Mouse (Mus musculus) gastrocnemius, postnatal 14 days (tissue): Measurements from ENCODE around the gene Kitl. TPM values are rescaled to one million over a fixed set of nuclear protein-coding genes. Genes with fewer than 3 reads are reported as not detected.

Experiments
- DNase-seq: peaks from one replicate; pipeline ENCODE4 v3.0.0; 2021; ENCODE audit warnings: mixed read lengths
- intact Hi-C: fragments of 180-260 bp; cut with DNase I; formaldehyde crosslinking; loops from one replicate; pipeline ENCODE4 v1.15.1; 2025; ENCODE audit warnings: low total_unique reads
- long read RNA-seq, 2 experiments: library from polyadenylated mRNA; stranded (forward); transcript quantifications; one replicate each; pipeline ENCODE4 v2.0.0; 2021
- total RNA-seq, 2 experiments: library from RNA; stranded (reverse); gene quantifications; 2 replicates each; pipeline ENCODE4 v1.2.3; 2021

The Kitl gene
- 10 to 100 TPM; 29.9 to 34.8 TPM for total RNA-seq
- long read RNA-seq, experiment 1, full-length matches to known transcripts = 21 of 23 reads
- long read RNA-seq, experiment 1, partial matches to known transcripts = 0 of 23 reads
- long read RNA-seq, experiment 1, other reads (novel, unspliced or antisense) = 2 of 23 reads
- long read RNA-seq, experiment 2, full-length matches to known transcripts = 24 of 28 reads
- long read RNA-seq, experiment 2, partial matches to known transcripts = 0 of 28 reads
- long read RNA-seq, experiment 2, other reads (novel, unspliced or antisense) = 4 of 28 reads

GRCm38 (mm10) chr10:100015370-100016325 is at the start of gene Kitl:
Gene Kitl, plus strand, starts transcription at chr10:100015630.
- intact Hi-C loops = no loop called here

DNA sequence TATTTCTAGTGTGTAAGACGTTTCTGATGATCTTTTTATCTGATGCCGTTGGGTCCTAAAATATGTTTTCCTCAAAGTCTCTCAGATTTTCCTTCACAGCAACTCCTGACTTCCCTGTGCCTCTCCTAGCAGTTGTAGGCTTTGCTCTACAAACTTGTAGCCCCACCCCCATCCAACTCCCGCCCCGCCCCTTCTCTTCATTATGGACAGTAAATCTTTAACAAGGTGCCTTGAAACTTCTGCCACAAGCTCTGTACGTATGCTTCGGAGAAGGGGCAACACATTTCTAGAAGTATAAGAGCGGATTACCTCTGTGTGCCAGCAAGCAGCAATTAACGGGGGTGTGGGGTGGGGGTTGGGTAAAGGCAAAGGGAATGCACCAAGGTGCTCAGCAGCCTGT is 42.6 kb upstream of the Kitl start:
- no peak for DNase-seq
- intact Hi-C loops = no loop called here

More at GRCm38 (mm10) chr10:100015370-100016325, at the start of gene Kitl:
- DNase-seq = peak; percentile 74

DNA sequence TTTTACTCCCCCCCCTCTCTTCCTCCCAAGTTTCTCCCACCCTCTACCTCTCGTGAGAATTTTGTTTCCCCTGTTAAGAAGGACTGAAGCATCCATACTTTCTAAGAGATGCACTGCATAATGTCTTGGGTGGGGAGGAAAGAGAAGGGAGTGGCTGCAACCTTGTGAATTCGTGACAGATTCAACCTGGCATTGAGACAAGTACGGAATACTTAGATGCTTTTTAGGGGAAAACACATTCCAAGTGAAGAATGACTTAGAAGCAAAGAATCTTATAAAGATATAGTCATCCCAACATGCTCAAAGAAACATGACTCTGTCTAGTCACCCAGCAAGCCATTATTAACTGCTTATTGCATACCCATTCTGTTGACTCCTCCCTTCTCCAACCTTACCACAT is 35.3 kb upstream of the Kitl start:
- no peak for DNase-seq
- intact Hi-C loops = no loop called here

- intact Hi-C loops = no loop called here
- no peak for DNase-seq
Measured at GRCm38 (mm10) chr10:99980916-99981315, 34.5 kb upstream of the Kitl start.

GRCm38 (mm10) chr10:99981887-99982286 is 33.5 kb upstream of the Kitl start:
- intact Hi-C loops = no loop called here
- DNase-seq = no peak

GRCm38 (mm10) chr10:99986745-99987144 is 28.7 kb upstream of the Kitl start:
- DNase-seq = no peak
- intact Hi-C loops = no loop called here

- no peak for DNase-seq
- intact Hi-C loops = no loop called here
Measured at GRCm38 (mm10) chr10:99989758-99990157, 25.7 kb upstream of the Kitl start.

- intact Hi-C loops = no loop called here
- DNase-seq = no peak
Measured at GRCm38 (mm10) chr10:99992121-99992520, 23.3 kb upstream of the Kitl start.

DNA sequence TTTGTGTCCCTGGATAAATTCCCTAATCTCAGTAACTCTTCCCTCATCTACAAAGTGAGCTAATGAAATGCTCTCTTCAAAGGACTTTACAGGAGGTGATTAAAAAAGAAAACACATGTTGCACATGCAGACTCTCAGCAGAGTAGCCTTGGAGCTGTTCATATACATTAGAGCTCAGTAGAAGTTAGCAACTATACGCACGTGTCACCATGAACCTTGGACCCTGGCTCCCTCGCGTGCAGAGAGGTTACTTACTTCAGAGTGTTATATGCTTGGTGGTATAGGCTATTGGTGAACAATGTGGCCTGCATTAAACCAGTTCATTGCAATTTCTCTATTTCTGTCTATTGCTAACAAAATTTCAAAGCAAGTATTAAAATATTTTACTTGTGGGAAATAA is 14.0 kb upstream of the Kitl start:
- intact Hi-C loops = no loop called here
- DNase-seq = no peak

DNA sequence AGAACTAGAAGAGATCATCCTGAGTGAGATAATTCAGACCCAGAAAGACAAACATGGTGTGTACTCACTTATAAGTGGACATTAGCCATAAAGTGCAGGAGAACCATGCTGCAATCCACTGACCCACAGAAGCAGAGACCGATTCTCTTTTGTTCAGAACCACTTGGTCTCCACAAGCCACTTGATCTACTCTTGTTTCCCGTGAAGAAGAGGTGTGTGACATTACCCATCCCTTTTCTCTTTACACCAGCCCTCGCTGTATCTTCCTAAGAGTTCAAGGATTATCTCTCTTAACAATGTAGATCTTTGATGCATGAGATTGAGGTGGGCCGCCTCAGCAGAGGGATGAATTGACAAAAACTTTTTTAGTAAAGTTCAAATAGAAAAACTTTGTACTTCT is 11.6 kb upstream of the Kitl start:
- intact Hi-C loops = no loop called here

GRCm38 (mm10) chr10:100009681-100010080 is 5.7 kb upstream of the Kitl start:
- DNase-seq = no peak
- intact Hi-C loops = no loop called here

More for the DNA sequence above, 11.6 kb upstream of the Kitl start:
- DNase-seq = no peak

GRCm38 (mm10) chr10:100010291-100010690 is 5.1 kb upstream of the Kitl start:
- intact Hi-C loops = no loop called here
- no peak for DNase-seq

GRCm38 (mm10) chr10:100014096-100014495 is 1.3 kb upstream of the Kitl start:
- DNase-seq = no peak
- intact Hi-C loops = no loop called here

DNA sequence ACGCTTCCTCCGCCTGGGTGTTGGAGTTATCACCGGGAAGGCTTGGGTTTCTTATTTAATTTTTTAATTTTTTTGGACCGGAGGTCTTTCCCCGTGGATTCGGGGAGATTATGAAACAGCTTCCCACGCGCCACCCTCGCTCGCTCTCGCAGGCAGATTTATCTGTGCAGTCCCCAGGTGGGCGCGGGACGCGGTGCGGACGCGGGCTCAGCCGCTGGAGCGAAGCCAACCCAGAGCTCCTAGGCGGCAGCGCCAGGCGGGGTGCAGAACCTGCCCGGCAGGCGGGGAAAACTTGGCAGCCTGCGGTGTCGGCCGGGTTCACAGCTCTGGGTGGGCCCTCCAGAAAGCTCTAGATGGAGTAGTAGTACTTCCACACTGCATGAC is 888 bp downstream of the Kitl start:
- intact Hi-C loops = no loop called here
- peak; percentile 52 for DNase-seq

DNA sequence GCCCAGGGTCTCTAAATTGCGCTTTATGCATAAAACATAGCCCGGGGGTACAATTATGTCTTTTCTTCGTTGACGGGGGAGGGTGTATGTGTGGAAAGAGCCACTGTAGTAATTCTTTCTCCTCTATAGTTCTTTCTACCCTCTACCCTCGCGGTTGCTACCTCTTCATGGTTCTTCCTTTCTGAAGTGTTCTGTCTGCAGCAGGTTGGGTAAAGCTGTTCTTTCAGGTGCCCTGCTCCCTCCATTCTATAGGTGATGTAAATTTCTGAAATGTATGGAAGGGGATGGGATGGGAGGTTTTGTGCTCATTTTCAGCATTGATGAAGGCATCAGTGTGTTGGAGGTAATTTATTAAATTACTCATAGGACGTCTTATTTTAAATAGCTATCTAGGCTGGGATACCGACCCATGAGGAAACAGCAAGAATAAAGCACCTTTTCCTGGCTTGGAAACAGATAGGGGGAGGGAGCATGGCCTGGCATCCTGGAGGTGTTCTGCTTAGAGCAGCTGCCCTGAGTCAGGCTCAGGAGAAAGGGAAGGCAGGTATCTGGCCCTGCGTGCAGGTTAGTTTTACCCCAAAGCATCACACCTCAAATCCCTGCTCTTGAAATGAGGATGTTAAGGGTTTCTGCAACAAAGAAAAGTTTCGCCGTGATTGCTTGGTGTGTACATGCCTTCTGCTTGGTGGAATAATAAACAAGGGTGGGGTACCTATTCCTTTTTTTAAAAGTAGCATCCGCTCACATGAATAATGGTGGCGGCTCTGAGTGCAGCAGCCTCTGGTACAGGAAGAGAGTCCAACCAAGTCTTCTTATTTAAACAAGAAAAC is 1.7 kb downstream of the Kitl start:
- DNase-seq = no peak
- intact Hi-C loops = no loop called here

GRCm38 (mm10) chr10:100017771-100018070 is 2.3 kb downstream of the Kitl start:
- intact Hi-C loops = no loop called here
- no peak for DNase-seq

GRCm38 (mm10) chr10:100018493-100018892 is 3.1 kb downstream of the Kitl start:
- intact Hi-C loops = no loop called here
- no peak for DNase-seq

DNA sequence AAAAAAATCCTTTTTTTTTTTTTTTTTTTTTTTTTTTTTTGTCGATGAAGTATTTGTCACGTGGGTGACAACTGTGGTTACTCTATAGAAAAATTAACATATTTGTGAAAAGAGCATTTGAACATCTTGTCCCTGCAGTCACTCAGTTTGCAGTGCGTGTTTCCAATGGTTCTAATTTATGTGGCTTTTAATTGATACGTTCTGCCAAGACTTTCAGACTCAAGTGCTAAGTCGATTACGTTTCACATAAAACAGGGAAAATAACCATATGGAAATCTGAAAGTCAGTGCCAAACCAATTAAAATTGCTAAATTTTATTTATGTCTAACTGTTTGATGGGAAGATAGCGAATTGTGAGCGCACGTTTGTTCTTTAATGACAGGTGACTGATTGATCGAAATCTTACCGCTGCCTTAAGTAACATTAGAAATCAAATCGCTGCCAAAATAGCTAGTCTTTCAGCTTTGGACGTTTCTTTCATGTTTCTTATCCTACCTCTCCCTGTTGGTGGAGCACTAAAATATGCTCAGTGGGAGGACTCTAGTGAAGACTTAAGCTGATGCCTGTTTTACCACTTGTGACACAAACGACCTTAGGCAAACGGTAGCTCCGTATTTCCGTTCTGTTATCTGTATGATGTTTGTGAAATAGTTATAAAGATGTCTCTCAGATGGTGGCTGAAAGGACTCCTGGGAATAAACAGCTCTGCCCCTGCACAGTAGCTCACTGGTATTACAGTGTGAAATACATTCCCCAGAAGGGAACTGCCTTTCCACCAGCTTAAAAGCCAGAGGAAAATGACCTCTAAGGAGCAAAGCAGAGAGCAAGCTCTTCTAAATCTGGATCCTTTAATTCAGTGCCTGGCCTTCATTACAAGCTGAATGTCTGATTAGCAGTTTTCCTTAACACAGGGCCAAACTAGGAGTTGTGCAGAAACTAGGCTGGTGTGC is 4.1 kb downstream of the Kitl start:
- intact Hi-C loops = no loop called here
- no peak for DNase-seq
